Mouse (Mus musculus): ENCODE measurements around the gene Olfr943. TPM values are rescaled to one million over a fixed set of nuclear protein-coding genes. Genes with fewer than 3 reads are reported as not detected.

The Olfr943 gene
- total RNA-seq (2014; fragmentation: Nextera tagmentation) (not detected in 2 replicates), total RNA-seq (2017) (under 0.01 and 0.16 TPM in 2 replicates), polyA plus RNA-seq (2012) (not detected in 2 replicates)

- Histone ChIP-seq H3K36me3 (replicated peaks) (no peaks in the 10 kb centered on the region), H3K9me3 (replicated peaks) (no peaks in the 10 kb centered on the region), H3K4me3 (ENCODE audit: low read depth, low read length) (no peak within 1 kb of the TSS), H3K27me3 (ENCODE audit: insufficient read depth, low read length) (no peaks in the 10 kb centered on the region), H3K4me1 (ENCODE audit: insufficient read depth, low read depth, low read length) (no peaks in the 10 kb centered on the region)
- DNase-seq (ENCODE audit: low spot score) = no peak
- TF ChIP-seq POLR2AphosphoS5 (IDR thresholded peaks at IDR 0.05; ENCODE audit: insufficient replicate concordance, low read depth, low read length) (no peak), TAL1 (conservative IDR thresholded peaks at IDR 0.05; ENCODE audit: low read depth, low read length) (no peak), CTCF (IDR thresholded peaks at IDR 0.05; ENCODE audit: low read depth, low read length) (no peak), GATA2 (IDR thresholded peaks at IDR 0.05; ENCODE audit: borderline replicate concordance, low read depth, low read length) (no peak), GATA1 (IDR thresholded peaks at IDR 0.05; ENCODE audit: borderline replicate concordance, low read length) (no peak)
- no peak for ATAC-seq (ENCODE audit: extremely low read depth, insufficient number of reproducible peaks, low FRiP score, poor library complexity, severe bottlenecking)
Measured at GRCm38 (mm10) chr9:39166004-39166403, at the start of gene Olfr943. TSS of gene Olfr943 (plus strand) at chr9:39166304.

DNA sequence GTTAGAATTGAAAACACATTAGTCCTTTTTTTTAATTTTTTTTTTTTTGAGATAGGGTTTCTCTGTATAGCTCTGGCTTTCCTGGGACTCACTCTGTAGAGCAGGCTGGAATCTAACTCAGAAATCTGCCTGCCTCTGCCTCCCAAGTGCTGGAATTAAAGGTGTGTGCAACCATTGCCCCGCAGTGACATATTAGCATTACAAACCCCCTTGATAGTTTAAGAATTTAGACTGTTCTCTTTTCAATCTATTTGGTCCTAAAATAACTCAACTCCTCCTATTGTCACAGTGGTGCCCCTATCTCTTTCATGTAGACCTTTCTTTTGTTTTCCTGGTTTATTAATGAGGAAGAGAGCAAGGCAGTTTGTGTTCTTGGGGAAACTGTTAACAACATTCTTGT, 38.8 kb upstream of the Olfr943 start:
- TF ChIP-seq TAL1 (conservative IDR thresholded peaks at IDR 0.05; ENCODE audit: low read depth, low read length) (no peak), POLR2AphosphoS5 (IDR thresholded peaks at IDR 0.05; ENCODE audit: insufficient replicate concordance, low read depth, low read length) (no peak), GATA1 (IDR thresholded peaks at IDR 0.05; ENCODE audit: borderline replicate concordance, low read length) (no peak), GATA2 (IDR thresholded peaks at IDR 0.05; ENCODE audit: borderline replicate concordance, low read depth, low read length) (no peak), CTCF (IDR thresholded peaks at IDR 0.05; ENCODE audit: low read depth, low read length) (no peak)
- no peaks in the 10 kb centered on the region for H3K36me3 ChIP-seq (replicated peaks)
- H3K27me3 ChIP-seq (ENCODE audit: insufficient read depth, low read length) = no peaks in the 10 kb centered on the region

DNA sequence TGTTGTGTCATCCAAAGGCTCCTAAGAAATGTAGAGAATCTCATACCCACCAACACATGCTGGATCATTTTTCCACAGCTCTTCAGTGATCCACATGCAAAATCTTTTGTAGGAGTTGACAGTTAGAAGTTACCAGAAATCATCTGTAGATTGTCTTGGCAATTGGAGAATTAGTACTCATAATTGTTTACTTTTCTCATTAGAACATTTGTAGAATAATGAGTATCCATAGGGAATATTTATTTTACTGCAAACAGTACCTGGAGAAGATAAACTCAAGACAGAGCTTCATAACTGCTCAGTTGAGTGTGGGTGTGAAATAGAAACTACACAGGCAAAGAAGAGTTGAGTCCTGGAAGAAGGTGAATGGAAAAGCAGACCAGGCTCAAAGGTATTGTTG, 38.3 kb upstream of the Olfr943 start, which contains the start of gene Olfr27:
Gene Olfr27, plus strand, starts transcription at position 301 of the 400 bp plus-strand sequence.
- ATAC-seq (ENCODE audit: extremely low read depth, insufficient number of reproducible peaks, low FRiP score, poor library complexity, severe bottlenecking) = no peak
- TF ChIP-seq POLR2AphosphoS5 (IDR thresholded peaks at IDR 0.05; ENCODE audit: insufficient replicate concordance, low read depth, low read length) = no peak
- no peak for TF ChIP-seq GATA1 (IDR thresholded peaks at IDR 0.05; ENCODE audit: borderline replicate concordance, low read length)
- TF ChIP-seq TAL1 (conservative IDR thresholded peaks at IDR 0.05; ENCODE audit: low read depth, low read length) = no peak
- no peak for TF ChIP-seq CTCF (IDR thresholded peaks at IDR 0.05; ENCODE audit: low read depth, low read length)
- no peak for TF ChIP-seq GATA2 (IDR thresholded peaks at IDR 0.05; ENCODE audit: borderline replicate concordance, low read depth, low read length)
- Histone ChIP-seq H3K9me3 (replicated peaks) (no peaks in the 10 kb centered on the region), H3K4me1 (ENCODE audit: insufficient read depth, low read depth, low read length) (no peaks in the 10 kb centered on the region), H3K36me3 (replicated peaks) (no peaks in the 10 kb centered on the region), H3K27me3 (ENCODE audit: insufficient read depth, low read length) (no peaks in the 10 kb centered on the region), H3K4me3 (ENCODE audit: low read depth, low read length) (no peak within 1 kb of the TSS)
- no peak for DNase-seq (ENCODE audit: low spot score)

More for the DNA sequence above, 38.8 kb upstream of the Olfr943 start:
- Histone ChIP-seq H3K4me3 (ENCODE audit: low read depth, low read length) (no peak overlapping the region), H3K9me3 (replicated peaks) (no peaks in the 10 kb centered on the region), H3K4me1 (ENCODE audit: insufficient read depth, low read depth, low read length) (no peaks in the 10 kb centered on the region)
- ATAC-seq (ENCODE audit: extremely low read depth, insufficient number of reproducible peaks, low FRiP score, poor library complexity, severe bottlenecking) (no peak), DNase-seq (ENCODE audit: low spot score) (no peak)

DNA sequence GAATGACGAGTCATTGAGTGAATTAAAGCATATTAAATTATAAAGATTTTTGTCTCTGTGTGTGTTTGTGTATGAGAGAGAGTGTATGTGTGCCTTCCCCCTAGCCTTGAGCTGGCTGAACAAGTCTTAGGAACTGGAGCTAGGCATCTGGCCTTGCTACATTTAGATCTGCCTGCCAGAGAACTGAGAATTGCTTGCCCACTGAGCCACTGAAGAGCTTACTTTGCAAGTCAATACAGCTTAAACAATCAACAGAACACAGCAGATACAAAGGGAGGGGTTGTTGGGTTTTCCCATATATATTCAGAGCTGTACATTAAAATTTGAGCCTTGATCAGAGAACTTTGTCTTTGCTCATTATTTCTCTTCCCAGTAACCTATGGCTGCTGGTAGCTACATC, 13.7 kb upstream of the Olfr943 start:
- no peak for DNase-seq (ENCODE audit: low spot score)
- H3K27me3 ChIP-seq (ENCODE audit: insufficient read depth, low read length) = no peaks in the 10 kb centered on the region
- no peaks in the 10 kb centered on the region for H3K4me1 ChIP-seq (ENCODE audit: insufficient read depth, low read depth, low read length)
- no peaks in the 10 kb centered on the region for H3K9me3 ChIP-seq (replicated peaks)
- TF ChIP-seq TAL1 (conservative IDR thresholded peaks at IDR 0.05; ENCODE audit: low read depth, low read length) (no peak), CTCF (IDR thresholded peaks at IDR 0.05; ENCODE audit: low read depth, low read length) (no peak), GATA2 (IDR thresholded peaks at IDR 0.05; ENCODE audit: borderline replicate concordance, low read depth, low read length) (no peak), GATA1 (IDR thresholded peaks at IDR 0.05; ENCODE audit: borderline replicate concordance, low read length) (no peak), POLR2AphosphoS5 (IDR thresholded peaks at IDR 0.05; ENCODE audit: insufficient replicate concordance, low read depth, low read length) (no peak)
- no peak overlapping the region for H3K4me3 ChIP-seq (ENCODE audit: low read depth, low read length)
- no peaks in the 10 kb centered on the region for H3K36me3 ChIP-seq (replicated peaks)
- no peak for ATAC-seq (ENCODE audit: extremely low read depth, insufficient number of reproducible peaks, low FRiP score, poor library complexity, severe bottlenecking)

DNA sequence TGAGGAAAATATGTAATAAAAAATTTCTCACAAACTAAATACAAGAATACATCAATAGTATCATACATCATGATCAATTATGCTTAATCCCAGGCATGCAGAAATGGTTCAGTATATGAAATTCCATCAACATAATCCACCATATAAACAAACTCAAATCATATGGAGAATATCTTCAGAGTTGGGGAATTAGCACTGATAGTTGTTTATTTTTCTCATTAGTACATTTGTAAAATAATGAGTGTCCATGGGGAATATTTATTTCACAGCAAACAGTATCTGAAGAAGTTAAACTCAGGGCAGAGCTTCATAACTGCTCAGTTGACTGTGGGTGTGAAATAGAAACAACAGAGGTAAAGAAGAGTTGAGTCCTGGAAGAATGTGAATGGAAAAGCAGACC, 35.5 kb downstream of the Olfr943 start, which contains the start of gene Olfr944:
Gene Olfr944, plus strand, starts transcription at position 301 of the 400 bp plus-strand sequence.
- no peaks in the 10 kb centered on the region for H3K36me3 ChIP-seq (replicated peaks)
- no peaks in the 10 kb centered on the region for H3K9me3 ChIP-seq (replicated peaks)
- H3K4me1 ChIP-seq (ENCODE audit: insufficient read depth, low read depth, low read length) = no peaks in the 10 kb centered on the region
- ATAC-seq (ENCODE audit: extremely low read depth, insufficient number of reproducible peaks, low FRiP score, poor library complexity, severe bottlenecking) = no peak
- TF ChIP-seq POLR2AphosphoS5 (IDR thresholded peaks at IDR 0.05; ENCODE audit: insufficient replicate concordance, low read depth, low read length) = no peak
- TF ChIP-seq CTCF (IDR thresholded peaks at IDR 0.05; ENCODE audit: low read depth, low read length) = no peak
- TF ChIP-seq TAL1 (conservative IDR thresholded peaks at IDR 0.05; ENCODE audit: low read depth, low read length) = no peak
- no peak for TF ChIP-seq GATA2 (IDR thresholded peaks at IDR 0.05; ENCODE audit: borderline replicate concordance, low read depth, low read length)
- no peak for TF ChIP-seq GATA1 (IDR thresholded peaks at IDR 0.05; ENCODE audit: borderline replicate concordance, low read length)
- DNase-seq (ENCODE audit: low spot score) = no peak
- no peak within 1 kb of the TSS for H3K4me3 ChIP-seq (ENCODE audit: low read depth, low read length)
- H3K27me3 ChIP-seq (ENCODE audit: insufficient read depth, low read length) = no peaks in the 10 kb centered on the region

Other genes with a start within 250 kb of the Olfr943 start
- not detected in 2 replicates for gene Olfr930, start 236.5 kb upstream of the Olfr943 start, total RNA-seq (2014; fragmentation: Nextera tagmentation)
- gene Olfr930, start 236.5 kb upstream of the Olfr943 start, total RNA-seq (2017) = not detected in 2 replicates
- not detected in 2 replicates for gene Olfr930, start 236.5 kb upstream of the Olfr943 start, polyA plus RNA-seq (2012)
- not detected in 2 replicates for gene Olfr933, start 194.0 kb upstream of the Olfr943 start, total RNA-seq (2014; fragmentation: Nextera tagmentation)
- 0.22 TPM in 1 of 2 replicates, not detected in the other for gene Olfr933, start 194.0 kb upstream of the Olfr943 start, total RNA-seq (2017)
- gene Olfr933, start 194.0 kb upstream of the Olfr943 start, polyA plus RNA-seq (2012) = not detected in 2 replicates
- not detected in 2 replicates for gene Olfr934, start 178.0 kb upstream of the Olfr943 start, total RNA-seq (2014; fragmentation: Nextera tagmentation)
- gene Olfr934, start 178.0 kb upstream of the Olfr943 start, total RNA-seq (2017) = 0.16 TPM in 1 of 2 replicates, not detected in the other
- gene Olfr934, start 178.0 kb upstream of the Olfr943 start, polyA plus RNA-seq (2012) = not detected in 2 replicates
- gene Olfr935, start 166.6 kb upstream of the Olfr943 start, total RNA-seq (2014; fragmentation: Nextera tagmentation) = not detected in 2 replicates
- 0.11 TPM in 1 of 2 replicates, not detected in the other for gene Olfr935, start 166.6 kb upstream of the Olfr943 start, total RNA-seq (2017)
- gene Olfr935, start 166.6 kb upstream of the Olfr943 start, polyA plus RNA-seq (2012) = not detected in 2 replicates
- gene Olfr146, start 142.9 kb upstream of the Olfr943 start, total RNA-seq (2014; fragmentation: Nextera tagmentation) = not detected in 2 replicates
- gene Olfr146, start 142.9 kb upstream of the Olfr943 start, total RNA-seq (2017) = 0.16 TPM in 1 of 2 replicates, not detected in the other
- gene Olfr146, start 142.9 kb upstream of the Olfr943 start, polyA plus RNA-seq (2012) = not detected in 2 replicates
- not detected in 2 replicates for gene Olfr937, start 101.4 kb upstream of the Olfr943 start, total RNA-seq (2014; fragmentation: Nextera tagmentation)
- gene Olfr937, start 101.4 kb upstream of the Olfr943 start, total RNA-seq (2017) = 1.1 TPM in 1 of 2 replicates, not detected in the other
- not detected in 2 replicates for gene Olfr937, start 101.4 kb upstream of the Olfr943 start, polyA plus RNA-seq (2012)
- not detected in 2 replicates for gene Olfr938, start 87.4 kb upstream of the Olfr943 start, total RNA-seq (2014; fragmentation: Nextera tagmentation)
- gene Olfr938, start 87.4 kb upstream of the Olfr943 start, total RNA-seq (2017) = not detected in 2 replicates
- gene Olfr938, start 87.4 kb upstream of the Olfr943 start, polyA plus RNA-seq (2012) = not detected in 2 replicates
- gene Olfr27, start 38.2 kb upstream of the Olfr943 start, total RNA-seq (2014; fragmentation: Nextera tagmentation) = not detected in 2 replicates
- gene Olfr27, start 38.2 kb upstream of the Olfr943 start, total RNA-seq (2017) = 0.33 TPM in 1 of 2 replicates, not detected in the other
- not detected in 2 replicates for gene Olfr27, start 38.2 kb upstream of the Olfr943 start, polyA plus RNA-seq (2012)
- gene Olfr944, start 35.6 kb downstream of the Olfr943 start, total RNA-seq (2014; fragmentation: Nextera tagmentation) = not detected in 2 replicates
- gene Olfr944, start 35.6 kb downstream of the Olfr943 start, total RNA-seq (2017) = 0.12 TPM in 1 of 2 replicates, not detected in the other
- gene Olfr944, start 35.6 kb downstream of the Olfr943 start, polyA plus RNA-seq (2012) = not detected in 2 replicates
- not detected in 2 replicates for gene Olfr1537, start 83.7 kb downstream of the Olfr943 start, total RNA-seq (2014; fragmentation: Nextera tagmentation)
- 0.11 and 0.12 TPM in 2 replicates for gene Olfr1537, start 83.7 kb downstream of the Olfr943 start, total RNA-seq (2017)
- not detected in 2 replicates for gene Olfr1537, start 83.7 kb downstream of the Olfr943 start, polyA plus RNA-seq (2012)
- gene Olfr945, start 110.5 kb downstream of the Olfr943 start, total RNA-seq (2014; fragmentation: Nextera tagmentation) = not detected in 2 replicates
- 0.06 TPM in 1 of 2 replicates, not detected in the other for gene Olfr945, start 110.5 kb downstream of the Olfr943 start, total RNA-seq (2017)
- gene Olfr945, start 110.5 kb downstream of the Olfr943 start, polyA plus RNA-seq (2012) = not detected in 2 replicates
- gene Olfr948, start 159.7 kb downstream of the Olfr943 start, total RNA-seq (2014; fragmentation: Nextera tagmentation) = not detected in 2 replicates
- under 0.01 and 0.06 TPM in 2 replicates for gene Olfr948, start 159.7 kb downstream of the Olfr943 start, total RNA-seq (2017)
- not detected in 2 replicates for gene Olfr948, start 159.7 kb downstream of the Olfr943 start, polyA plus RNA-seq (2012)
- gene Olfr951, start 221.1 kb downstream of the Olfr943 start, total RNA-seq (2014; fragmentation: Nextera tagmentation) = not detected in 2 replicates
- 0.22 TPM in 1 of 2 replicates, not detected in the other for gene Olfr951, start 221.1 kb downstream of the Olfr943 start, total RNA-seq (2017)
- gene Olfr951, start 221.1 kb downstream of the Olfr943 start, polyA plus RNA-seq (2012) = not detected in 2 replicates

Measured in G1E (cell line).